Mouse (Mus musculus) midbrain, embryonic 13.5 days (tissue): ENCODE data around the gene Tmem159. TPM values are rescaled to one million over a fixed set of nuclear protein-coding genes. Genes with fewer than 3 reads are reported as not detected.

Experiments used
- ATAC-seq: fragments of 200-750 bp; cut with Nextera tagmentation; 2 replicates; pipeline ENCODE4 v1.8.0; 2017; ENCODE audit warnings: mild to moderate bottlenecking, moderate TSS enrichment, moderate library complexity
- H3K27ac ChIP-seq: fragments of 300-500 bp; sonication (generic); 2 replicates; pipeline ENCODE4 v1.5.1; 2015; ENCODE audit warnings: inconsistent platforms, mild to moderate bottlenecking, moderate library complexity
- H3K27me3 ChIP-seq: fragments of 300-500 bp; sonication (generic); 2 replicates; pipeline ENCODE4 v1.6.1; 2015; ENCODE audit warnings: mild to moderate bottlenecking, inconsistent platforms
- H3K36me3 ChIP-seq: fragments of 300-500 bp; sonication (generic); 2 replicates; pipeline ENCODE4 v1.6.1; 2015; ENCODE audit warnings: mild to moderate bottlenecking, inconsistent platforms
- H3K4me1 ChIP-seq: fragments of 300-500 bp; sonication (generic); replicated peaks from 2 replicates; pipeline ENCODE4 v1.6.1; 2015; ENCODE audit warnings: inconsistent platforms
- H3K4me2 ChIP-seq: fragments of 300-500 bp; sonication (generic); replicated peaks from 2 replicates; pipeline ENCODE4 v1.6.1; 2015; ENCODE audit warnings: moderate library complexity, mild to moderate bottlenecking, inconsistent platforms
- H3K4me3 ChIP-seq: fragments of 300-500 bp; sonication (generic); replicated peaks from 2 replicates; pipeline ENCODE4 v1.5.1; 2015; ENCODE audit warnings: mild to moderate bottlenecking, inconsistent platforms
- H3K9ac ChIP-seq: fragments of 300-500 bp; sonication (generic); replicated peaks from 2 replicates; pipeline ENCODE4 v1.6.1; 2015; ENCODE audit warnings: mild to moderate bottlenecking, inconsistent platforms
- H3K9me3 ChIP-seq: fragments of 300-500 bp; sonication (generic); 2 replicates; pipeline ENCODE4 v1.6.1; 2016; ENCODE audit warnings: mild to moderate bottlenecking, inconsistent platforms
- WGBS: fragments of 180-500 bp; shearing (Covaris S2); methylation state at CpG from one replicate; pipeline ENCODE4 v1.1.7; 2015; 5-methylcytosine and 5-hydroxymethylcytosine counted together
- polyA plus RNA-seq: library from polyadenylated mRNA; unstranded; fragments of >200 nt; fragmentation: Nextera tagmentation; extraction: Ambion mirVana; gene quantifications from 2 replicates; pipeline ENCODE4 v1.2.1, GENCODE M21; 2015

Gene Tmem159
- polyA plus RNA-seq, 1 experiment from 2014 or later: 13.2 TPM

DNA sequence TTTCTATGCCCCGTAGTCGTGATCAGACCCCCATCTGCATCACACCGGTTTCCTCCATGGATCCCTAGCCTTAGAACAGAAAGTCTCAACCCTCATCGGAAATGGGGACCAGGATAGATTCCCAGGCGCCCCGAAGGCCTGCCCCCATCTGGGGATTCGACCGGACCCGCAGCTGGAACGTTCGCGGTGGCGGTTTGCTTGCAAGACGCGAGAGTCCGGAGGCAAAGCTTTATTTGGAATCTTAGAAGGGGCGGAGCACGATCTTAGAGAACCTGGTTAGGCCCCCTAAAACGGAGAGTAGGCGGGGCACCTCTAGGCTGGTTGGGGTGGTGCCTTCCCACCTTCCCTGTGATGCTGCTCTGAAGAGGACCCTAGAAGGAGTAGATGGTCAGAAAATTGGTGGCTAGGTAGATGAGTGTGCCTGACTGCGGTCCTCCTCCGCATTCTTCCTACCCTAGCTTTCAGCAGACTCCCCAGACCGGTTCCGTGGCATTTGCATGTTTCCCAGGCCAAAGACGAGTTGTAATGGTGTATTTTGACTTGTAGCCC lies 940 bp downstream of the Tmem159 start:
- Histone ChIP-seq H3K36me3 (no peaks in the 10 kb centered on the region), H3K4me3 (peak overlapping the region; percentile 49), H3K4me1 (peaks cover 15% of the 10 kb centered on the region), H3K9me3 (no peaks in the 10 kb centered on the region), H3K9ac (peak overlapping the region; percentile 54), H3K27ac (no peak overlapping the region), H3K4me2 (peak overlapping the region; percentile 66), H3K27me3 (peaks cover 14% of the 10 kb centered on the region)
- ATAC-seq: peak; percentile 45; the same call in 1 of the 2 replicates
- 3% methylated on average over 25 of the region's 25 CpGs for WGBS

DNA sequence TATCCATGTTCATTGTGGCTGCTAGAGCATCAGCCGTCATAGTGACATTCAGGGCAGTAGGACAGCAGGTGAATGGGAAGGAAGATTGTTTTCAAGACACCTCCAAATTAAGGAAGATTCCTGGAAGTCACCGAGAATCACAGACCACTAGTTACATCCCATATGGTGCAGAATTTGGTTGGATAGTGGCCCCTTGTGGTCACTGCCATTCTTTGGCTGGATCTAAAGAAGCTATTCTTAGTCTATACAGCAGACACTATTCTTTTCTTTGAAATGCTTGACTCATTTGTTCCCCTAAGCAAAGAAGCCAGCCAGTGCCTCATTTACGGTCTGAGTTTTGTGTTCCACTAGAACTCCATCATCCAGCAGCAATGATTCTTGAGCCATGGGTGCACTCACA lies 2.8 kb downstream of the Tmem159 start:
- 46% methylated on average over 3 of the region's 3 CpGs for WGBS
- peaks cover 14% of the 10 kb centered on the region for H3K27me3 ChIP-seq
- no peak overlapping the region for H3K4me3 ChIP-seq
- H3K4me1 ChIP-seq: peaks cover 15% of the 10 kb centered on the region
- no peak overlapping the region for H3K9ac ChIP-seq
- ATAC-seq: no peak
- H3K9me3 ChIP-seq: no peaks in the 10 kb centered on the region
- H3K36me3 ChIP-seq: no peaks in the 10 kb centered on the region
- no peak overlapping the region for H3K4me2 ChIP-seq
- H3K27ac ChIP-seq: no peak overlapping the region

DNA sequence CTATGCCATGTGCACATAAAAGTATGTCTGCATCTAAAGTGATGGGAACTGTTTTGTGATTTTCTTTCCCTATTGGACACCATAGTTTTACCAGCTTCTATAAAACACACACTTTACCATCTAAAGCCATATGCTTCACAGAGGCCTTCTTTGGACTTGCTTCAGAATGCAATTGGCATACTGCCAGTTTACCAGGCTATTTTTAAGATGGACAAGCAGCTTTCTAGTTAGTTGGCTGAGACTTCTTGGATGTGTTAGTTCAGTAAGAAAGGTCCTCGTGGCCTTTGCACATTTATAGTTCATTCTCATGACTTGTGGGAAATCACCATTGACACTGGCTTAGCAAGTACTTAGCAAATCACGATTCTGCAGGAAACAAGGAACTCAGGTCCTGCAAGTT lies 4.2 kb downstream of the Tmem159 start:
- Histone ChIP-seq H3K36me3 (no peaks in the 10 kb centered on the region), H3K9ac (no peak overlapping the region), H3K4me3 (no peak overlapping the region), H3K4me1 (peaks cover 15% of the 10 kb centered on the region), H3K4me2 (no peak overlapping the region), H3K27me3 (peaks cover 11% of the 10 kb centered on the region), H3K9me3 (no peaks in the 10 kb centered on the region), H3K27ac (no peak overlapping the region)
- 76% methylated on average over 2 of the region's 2 CpGs for WGBS
- no peak for ATAC-seq

DNA sequence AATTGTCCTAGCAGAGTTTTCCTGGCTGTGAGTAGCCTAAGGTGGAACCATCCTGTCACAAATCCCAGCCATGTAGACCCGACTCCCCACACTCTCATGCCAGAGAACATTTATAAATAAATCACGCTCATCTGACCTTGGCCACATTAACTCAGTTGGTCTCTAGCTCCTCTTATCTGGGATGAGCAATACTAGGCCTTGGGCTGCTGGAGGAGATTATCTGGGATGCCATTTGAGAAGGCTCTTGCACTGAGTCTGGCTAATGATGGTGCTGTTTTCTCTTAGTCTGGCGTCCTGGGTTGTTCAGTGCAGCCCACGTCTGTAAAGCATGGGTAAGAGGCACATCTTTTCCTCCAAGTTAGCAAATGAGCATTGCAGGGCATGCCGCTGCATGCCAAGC lies 7.5 kb downstream of the Tmem159 start:
- WGBS: 86% methylated on average over 5 of the region's 5 CpGs
- Histone ChIP-seq H3K4me1 (no peaks in the 10 kb centered on the region), H3K9me3 (no peaks in the 10 kb centered on the region), H3K36me3 (no peaks in the 10 kb centered on the region), H3K4me2 (no peak overlapping the region), H3K4me3 (no peak overlapping the region), H3K9ac (no peak overlapping the region), H3K27me3 (no peaks in the 10 kb centered on the region), H3K27ac (no peak overlapping the region)
- no peak for ATAC-seq

DNA sequence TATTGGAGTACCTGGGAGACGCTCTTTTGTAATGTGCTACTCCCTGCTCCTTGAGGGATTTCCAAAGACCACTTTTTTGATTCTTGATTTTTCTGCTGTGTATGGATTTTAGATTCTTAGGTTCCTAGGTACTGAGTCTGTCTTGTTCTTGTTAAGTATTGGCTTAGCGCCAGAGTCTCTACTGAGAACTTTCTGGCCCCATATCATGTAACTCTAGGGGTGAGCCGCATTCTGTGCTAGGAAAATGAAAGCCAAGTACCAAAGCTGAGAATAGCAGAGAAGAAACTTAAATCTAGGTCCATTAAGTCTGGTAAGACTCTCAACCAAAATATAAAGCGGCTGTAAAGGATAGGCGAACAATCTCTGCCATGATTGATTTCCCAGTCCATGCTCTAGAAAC lies 14.8 kb downstream of the Tmem159 start:
- Histone ChIP-seq H3K4me2 (no peak overlapping the region), H3K27ac (no peak overlapping the region), H3K9ac (no peak overlapping the region), H3K27me3 (no peaks in the 10 kb centered on the region), H3K9me3 (no peaks in the 10 kb centered on the region), H3K4me3 (no peak overlapping the region), H3K36me3 (no peaks in the 10 kb centered on the region), H3K4me1 (peaks cover 10% of the 10 kb centered on the region)
- WGBS: 88% methylated on average over 5 of the region's 5 CpGs
- ATAC-seq: no peak

DNA sequence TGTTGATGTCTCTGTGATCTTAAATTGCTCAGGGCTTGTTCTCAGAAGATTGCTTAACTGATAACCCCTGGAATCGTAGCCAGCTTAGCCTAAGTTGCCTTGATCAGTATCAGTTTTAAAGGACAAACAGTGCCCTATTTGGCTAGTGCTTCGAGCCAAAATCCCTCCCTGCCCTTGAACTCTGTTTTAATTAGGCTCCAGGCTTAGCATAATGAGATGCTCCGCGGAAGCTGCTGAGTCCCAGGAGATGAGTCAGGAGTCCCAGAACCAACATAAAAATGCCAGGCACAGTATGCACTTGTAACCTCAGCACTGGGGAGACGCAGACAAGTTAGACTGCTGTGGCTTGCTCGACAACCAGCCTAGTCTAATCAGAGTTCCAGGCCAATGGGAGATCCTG lies 15.4 kb downstream of the Tmem159 start:
- Histone ChIP-seq H3K4me2 (no peak overlapping the region), H3K9ac (no peak overlapping the region), H3K27ac (no peak overlapping the region), H3K36me3 (no peaks in the 10 kb centered on the region), H3K9me3 (no peaks in the 10 kb centered on the region), H3K27me3 (no peaks in the 10 kb centered on the region), H3K4me1 (peaks cover 10% of the 10 kb centered on the region), H3K4me3 (no peak overlapping the region)
- ATAC-seq: peak; percentile 73
- WGBS: 26% methylated on average over 6 of the region's 6 CpGs

DNA sequence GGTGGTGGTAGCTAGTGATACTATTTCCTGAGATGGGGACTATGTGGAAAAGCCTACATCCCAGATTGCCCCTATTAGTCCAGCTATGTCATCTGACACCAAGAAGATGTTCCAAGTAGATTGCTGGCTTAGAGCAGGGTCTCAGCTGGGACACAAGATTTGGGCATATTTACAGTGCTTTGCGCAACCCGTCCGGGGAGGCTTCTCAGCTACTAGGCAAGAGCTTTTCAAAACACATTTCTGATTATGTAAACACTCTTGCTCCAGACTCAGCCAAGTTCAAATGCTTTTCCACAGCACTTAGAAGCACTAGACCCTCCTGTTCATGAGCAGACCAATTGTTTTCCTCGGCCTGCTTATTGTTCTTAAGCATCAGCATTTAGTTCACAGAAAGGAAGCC lies 21.6 kb downstream of the Tmem159 start:
- WGBS: 84% methylated on average over 4 of the region's 4 CpGs
- no peak overlapping the region for H3K4me3 ChIP-seq
- no peak overlapping the region for H3K4me2 ChIP-seq
- H3K9ac ChIP-seq: no peak overlapping the region
- H3K27me3 ChIP-seq: no peaks in the 10 kb centered on the region
- no peaks in the 10 kb centered on the region for H3K36me3 ChIP-seq
- no peak for ATAC-seq
- H3K9me3 ChIP-seq: no peaks in the 10 kb centered on the region
- peaks cover 13% of the 10 kb centered on the region for H3K4me1 ChIP-seq
- H3K27ac ChIP-seq: no peak overlapping the region

DNA sequence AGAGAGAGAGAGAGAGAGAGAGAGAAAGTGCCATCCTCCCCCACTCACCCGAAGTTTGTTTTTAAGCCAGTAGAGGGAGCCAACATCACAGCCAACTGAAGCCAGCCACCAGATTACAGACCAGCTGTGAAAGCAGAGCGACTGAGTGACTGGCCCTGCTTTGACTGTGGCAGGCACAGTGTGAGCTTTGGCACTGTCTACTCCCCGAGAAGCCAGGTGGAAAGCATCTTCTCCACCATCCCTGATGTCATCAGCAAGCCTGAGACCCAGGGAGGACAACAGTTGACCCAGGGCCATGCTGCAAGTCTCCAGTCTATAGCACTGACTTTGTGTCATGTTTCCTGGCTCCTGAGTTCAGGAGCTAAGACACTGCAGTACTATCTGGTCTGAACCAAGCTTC lies 22.7 kb downstream of the Tmem159 start:
- Histone ChIP-seq H3K9me3 (no peaks in the 10 kb centered on the region), H3K4me3 (no peak overlapping the region), H3K36me3 (no peaks in the 10 kb centered on the region), H3K27me3 (no peaks in the 10 kb centered on the region), H3K4me2 (no peak overlapping the region), H3K9ac (no peak overlapping the region), H3K4me1 (peaks cover 13% of the 10 kb centered on the region), H3K27ac (no peak overlapping the region)
- peak; percentile 93 for ATAC-seq
- 0% methylated on average over 3 of the region's 3 CpGs for WGBS

DNA sequence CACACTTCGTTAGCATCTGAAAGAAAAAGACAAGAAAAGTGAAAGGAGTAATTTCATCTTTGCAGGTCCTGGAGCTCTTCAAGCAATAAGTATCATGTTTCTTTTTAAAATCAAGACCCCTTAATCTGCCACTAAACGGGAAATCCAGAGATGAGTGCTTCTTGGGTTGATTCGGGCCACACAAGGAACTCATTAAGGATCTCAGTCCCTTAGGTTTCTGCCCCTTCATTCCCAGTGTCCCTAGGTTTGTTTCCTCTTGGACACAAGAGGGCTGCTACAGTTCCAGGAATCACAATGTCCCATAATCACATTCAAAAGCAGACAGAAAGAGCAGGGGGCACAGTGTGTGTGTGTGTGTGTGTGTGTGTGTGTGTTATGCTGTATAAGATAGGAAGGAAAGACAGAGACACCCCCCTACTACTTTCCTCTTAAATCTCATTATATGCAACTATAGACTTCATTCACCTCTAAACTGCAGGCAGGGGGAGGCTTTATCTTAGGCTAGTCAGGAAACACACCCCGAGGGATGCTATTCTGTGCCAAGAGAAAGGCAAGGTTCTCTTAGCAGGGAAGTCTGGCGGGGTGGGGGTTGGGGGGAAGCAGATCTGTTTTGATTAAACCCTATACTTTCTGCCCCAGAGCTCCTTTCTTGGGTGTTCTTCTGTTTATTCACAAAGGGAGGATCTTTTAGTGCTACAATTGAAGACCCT lies 25.0 kb downstream of the Tmem159 start:
- no peak for ATAC-seq

DNA sequence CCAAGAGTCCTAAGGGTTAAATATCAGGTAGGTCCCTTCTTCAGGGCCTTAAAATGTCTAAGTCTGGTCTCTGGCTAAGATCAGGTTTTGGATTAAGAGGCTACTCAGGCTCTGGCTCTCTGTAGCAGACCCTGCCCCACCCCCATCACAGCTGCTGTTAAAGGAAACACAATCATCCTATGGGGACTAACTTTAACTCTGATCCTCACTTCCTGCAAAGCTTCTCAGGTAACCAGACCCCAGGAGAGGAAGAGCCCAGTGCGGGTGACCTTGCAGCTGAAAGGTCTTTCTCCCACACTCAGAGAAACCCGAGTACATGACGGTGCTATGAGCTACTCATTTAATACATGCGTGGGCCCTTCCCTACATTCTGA lies 25.5 kb downstream of the Tmem159 start:
- Histone ChIP-seq H3K4me3 (no peak overlapping the region), H3K9ac (no peak overlapping the region), H3K4me2 (no peak overlapping the region), H3K27ac (no peak overlapping the region), H3K27me3 (no peaks in the 10 kb centered on the region), H3K4me1 (peaks cover 13% of the 10 kb centered on the region), H3K36me3 (no peaks in the 10 kb centered on the region), H3K9me3 (no peaks in the 10 kb centered on the region)
- ATAC-seq: no peak
- 47% methylated on average over 4 of the region's 4 CpGs for WGBS

More for the DNA sequence above, 25.0 kb downstream of the Tmem159 start:
- Histone ChIP-seq H3K4me3 (no peak overlapping the region), H3K27ac (no peak overlapping the region), H3K27me3 (no peaks in the 10 kb centered on the region), H3K36me3 (no peaks in the 10 kb centered on the region), H3K4me2 (no peak overlapping the region), H3K9me3 (no peaks in the 10 kb centered on the region), H3K4me1 (peaks cover 13% of the 10 kb centered on the region), H3K9ac (no peak overlapping the region)
- WGBS: 25% methylated on average over 5 of the region's 5 CpGs

DNA sequence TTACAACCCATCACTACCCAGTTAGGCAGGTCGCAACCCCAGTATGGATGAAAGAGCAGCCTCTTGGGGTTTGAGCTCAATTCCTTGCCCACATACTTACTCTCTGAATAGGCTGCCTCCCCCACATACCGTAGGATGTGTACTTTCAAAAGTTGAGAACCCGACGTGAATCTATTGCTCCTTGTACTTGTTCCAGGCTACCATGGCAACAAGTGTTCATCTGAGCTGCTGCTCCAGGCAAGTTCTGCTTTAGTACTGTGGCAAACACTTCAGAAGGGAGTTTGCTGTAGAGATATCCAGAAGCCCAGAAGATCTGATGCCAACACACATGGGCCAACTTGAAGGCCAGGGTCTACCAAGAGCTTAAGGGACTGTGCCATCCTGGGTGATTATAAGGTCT lies 26.8 kb downstream of the Tmem159 start:
- no peak for ATAC-seq
- Histone ChIP-seq H3K9ac (no peak overlapping the region), H3K36me3 (no peaks in the 10 kb centered on the region), H3K4me2 (no peak overlapping the region), H3K27me3 (no peaks in the 10 kb centered on the region), H3K4me3 (no peak overlapping the region), H3K27ac (no peak overlapping the region), H3K4me1 (peaks cover 13% of the 10 kb centered on the region), H3K9me3 (no peaks in the 10 kb centered on the region)
- WGBS: 61% methylated on average over 4 of the region's 4 CpGs

DNA sequence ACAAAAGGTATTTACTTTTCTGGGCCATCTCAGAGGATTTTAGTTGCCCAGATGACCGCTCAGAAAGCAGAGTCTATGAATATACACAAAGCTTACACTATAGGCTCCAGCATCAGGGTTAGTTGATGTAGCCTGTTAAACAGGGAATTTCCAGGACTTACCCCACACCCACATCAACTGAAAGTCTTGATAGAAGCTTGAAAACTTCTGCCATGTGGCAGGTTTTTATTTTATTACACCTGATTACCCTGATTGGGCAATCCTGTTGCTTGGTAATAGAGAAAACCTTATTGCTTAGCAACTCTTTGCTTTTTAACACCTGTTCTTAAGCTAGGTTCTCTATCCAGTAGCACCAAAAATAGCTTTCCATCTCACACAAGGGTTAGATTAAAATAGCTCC lies 40.6 kb downstream of the Tmem159 start:
- Histone ChIP-seq H3K27ac (no peak overlapping the region), H3K27me3 (0 out of 2 replicates have a peak, but pooled peaks cover 8% of the 10 kb centered on the region), H3K9me3 (no peaks in the 10 kb centered on the region), H3K9ac (no peak overlapping the region), H3K4me3 (no peak overlapping the region), H3K36me3 (no peaks in the 10 kb centered on the region), H3K4me2 (no peak overlapping the region), H3K4me1 (no peaks in the 10 kb centered on the region)
- ATAC-seq: no peak
- 78% methylated on average over 1 of the region's 1 CpGs for WGBS

DNA sequence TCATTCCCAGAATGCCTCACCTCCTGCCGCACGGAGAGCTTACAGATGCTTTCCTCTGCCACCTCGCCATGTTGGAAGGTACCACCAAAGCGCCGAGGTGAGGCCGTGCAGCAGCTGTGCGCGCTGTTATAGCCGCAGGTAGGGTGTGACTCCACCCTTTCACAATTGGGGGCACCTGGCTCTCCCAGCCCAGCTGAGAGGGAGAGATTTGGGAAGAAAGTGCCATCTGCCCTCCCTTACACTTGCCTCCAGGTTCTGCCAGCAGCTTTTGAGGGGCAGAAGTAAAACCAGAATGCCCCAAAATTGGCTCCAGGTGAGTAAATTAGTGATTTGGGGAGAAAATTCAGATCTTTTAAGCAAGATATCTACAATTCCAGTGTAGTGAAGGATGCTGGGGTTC lies 43.0 kb downstream of the Tmem159 start, which contains the start of gene Zp2:
Zp2 (minus strand) TSS at position 101 of the 400 bp plus-strand sequence.
- no peak for ATAC-seq
- H3K4me1 ChIP-seq: no peaks in the 10 kb centered on the region
- no peak within 1 kb of the TSS for H3K9ac ChIP-seq
- H3K27ac ChIP-seq: no peak within 1 kb of the TSS
- 0 out of 2 replicates have a peak, but pooled peaks cover 8% of the 10 kb centered on the region for H3K27me3 ChIP-seq
- 78% methylated on average over 9 of the region's 9 CpGs for WGBS
- no peaks in the 10 kb centered on the region for H3K9me3 ChIP-seq
- H3K4me3 ChIP-seq: no peak within 1 kb of the TSS
- H3K36me3 ChIP-seq: no peaks in the 10 kb centered on the region
- H3K4me2 ChIP-seq: no peak within 1 kb of the TSS
